Mouse (Mus musculus): ENCODE measurements around the gene Sh3pxd2b. TPM values are rescaled to one million over a fixed set of nuclear protein-coding genes. Genes with fewer than 3 reads are reported as not detected.
A peak's percentile ranks its signal among the peaks of the same experiment; 100 is the strongest.

Sh3pxd2b gene
- total and polyA plus RNA-seq, 2 experiments from 2014 or later = 7.4 to 35.9 TPM

GRCm38 (mm10) chr11:32424600-32424999 is 77.0 kb downstream of the Sh3pxd2b start:
- H3K36me3 ChIP-seq (ENCODE audit: insufficient read depth) = peaks cover 49% of the 10 kb centered on the region
- no peak overlapping the region for H3K4me3 ChIP-seq (ENCODE audit: low read depth, low read length)
- H3K9ac ChIP-seq = no peak overlapping the region
- ATAC-seq = no peak
- no peaks in the 10 kb centered on the region for H3K27me3 ChIP-seq (ENCODE audit: insufficient read depth, low read length)
- H3K4me1 ChIP-seq (ENCODE audit: insufficient read depth) = no peaks in the 10 kb centered on the region
- H3K4me2 ChIP-seq (ENCODE audit: low read depth) = no peak overlapping the region
- DNase-seq = no peak
- H3K9me3 ChIP-seq (ENCODE audit: low read length) = no peaks in the 10 kb centered on the region
- 82% methylated on average over 4 of the region's 4 CpGs for WGBS
- no peak overlapping the region for H3K27ac ChIP-seq (ENCODE audit: low read depth, low read length)
- no peak for TF ChIP-seq CTCF (IDR thresholded peaks at IDR 0.05; ENCODE audit: low read depth)

GRCm38 (mm10) chr11:32425043-32425658 is 77.5 kb downstream of the Sh3pxd2b start:
- no peak overlapping the region for H3K4me2 ChIP-seq (ENCODE audit: low read depth)
- no peak overlapping the region for H3K4me3 ChIP-seq (ENCODE audit: low read depth, low read length)
- DNase-seq (no peak), ATAC-seq (no peak)
- H3K27ac ChIP-seq (ENCODE audit: low read depth, low read length) = no peak overlapping the region
- no peaks in the 10 kb centered on the region for H3K9me3 ChIP-seq (ENCODE audit: low read length)
- no peak for TF ChIP-seq CTCF (IDR thresholded peaks at IDR 0.05; ENCODE audit: low read depth)
- no peaks in the 10 kb centered on the region for H3K4me1 ChIP-seq (ENCODE audit: insufficient read depth)
- H3K27me3 ChIP-seq (ENCODE audit: insufficient read depth, low read length) = no peaks in the 10 kb centered on the region
- H3K36me3 ChIP-seq (ENCODE audit: insufficient read depth) = peaks cover 43% of the 10 kb centered on the region
- WGBS = 79% methylated on average over 10 of the region's 10 CpGs
- H3K9ac ChIP-seq = no peak overlapping the region

GRCm38 (mm10) chr11:32427537-32427936 is 79.9 kb downstream of the Sh3pxd2b start:
- no peak overlapping the region for H3K9ac ChIP-seq
- WGBS = 90% methylated on average over 7 of the region's 7 CpGs
- no peak overlapping the region for H3K4me2 ChIP-seq (ENCODE audit: low read depth)
- TF ChIP-seq CTCF (IDR thresholded peaks at IDR 0.05; ENCODE audit: low read depth) = no peak
- H3K9me3 ChIP-seq (ENCODE audit: low read length) = no peaks in the 10 kb centered on the region
- H3K36me3 ChIP-seq (ENCODE audit: insufficient read depth) = peaks cover 21% of the 10 kb centered on the region
- no peaks in the 10 kb centered on the region for H3K27me3 ChIP-seq (ENCODE audit: insufficient read depth, low read length)
- H3K4me1 ChIP-seq (ENCODE audit: insufficient read depth) = no peaks in the 10 kb centered on the region
- no peak for DNase-seq
- H3K4me3 ChIP-seq (ENCODE audit: low read depth, low read length) = no peak overlapping the region
- ATAC-seq = no peak
- no peak overlapping the region for H3K27ac ChIP-seq (ENCODE audit: low read depth, low read length)

DNA sequence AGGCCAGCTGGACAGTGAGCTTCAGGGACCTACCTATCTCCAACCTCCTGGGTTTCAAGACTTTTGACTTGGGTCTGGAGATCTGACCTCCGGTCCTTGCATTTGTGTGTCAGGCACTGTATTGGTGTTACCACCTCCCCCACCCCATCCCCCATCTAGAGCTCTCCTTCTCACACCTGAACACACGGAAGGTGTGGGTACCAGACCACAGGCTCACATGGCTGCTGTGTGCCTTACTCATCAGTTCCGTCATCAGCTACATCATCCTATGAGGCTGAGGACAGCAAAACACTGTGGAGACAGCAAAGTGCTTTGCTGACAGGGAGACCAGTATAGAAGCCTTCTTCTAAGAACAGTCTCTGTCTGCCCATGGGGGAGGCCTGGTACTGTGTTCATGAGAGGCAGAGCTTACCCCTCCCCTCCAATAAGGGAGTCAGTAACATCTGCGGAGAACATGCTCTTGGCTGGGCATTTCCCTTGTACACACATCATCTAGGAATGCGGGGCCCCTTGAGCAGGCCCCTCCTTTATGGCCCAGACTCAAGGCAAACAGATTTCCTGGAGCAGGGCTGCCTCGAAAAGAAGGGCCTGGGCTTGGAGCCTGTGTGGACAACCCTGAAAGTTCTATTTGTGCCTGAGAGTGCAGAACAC is 87.9 kb downstream of the Sh3pxd2b start:
- WGBS = 71% methylated on average over 6 of the region's 6 CpGs

GRCm38 (mm10) chr11:32442576-32442975 is 95.0 kb downstream of the Sh3pxd2b start:
- H3K9me3 ChIP-seq (ENCODE audit: low read length) = no peaks in the 10 kb centered on the region
- no peak overlapping the region for H3K27ac ChIP-seq (ENCODE audit: low read depth, low read length)
- no peak overlapping the region for H3K4me2 ChIP-seq (ENCODE audit: low read depth)
- no peaks in the 10 kb centered on the region for H3K4me1 ChIP-seq (ENCODE audit: insufficient read depth)
- ATAC-seq (no peak), DNase-seq (no peak)
- TF ChIP-seq CTCF (IDR thresholded peaks at IDR 0.05; ENCODE audit: low read depth) = no peak
- no peaks in the 10 kb centered on the region for H3K27me3 ChIP-seq (ENCODE audit: insufficient read depth, low read length)
- H3K36me3 ChIP-seq (ENCODE audit: insufficient read depth) = no peaks in the 10 kb centered on the region
- no peak overlapping the region for H3K9ac ChIP-seq
- 73% methylated on average over 3 of the region's 3 CpGs for WGBS
- H3K4me3 ChIP-seq (ENCODE audit: low read depth, low read length) = no peak overlapping the region

More for the DNA sequence above, 87.9 kb downstream of the Sh3pxd2b start:
- ATAC-seq (peak; percentile 10; the same call in 1 of the 2 replicates), DNase-seq (no peak)
- TF ChIP-seq CTCF (IDR thresholded peaks at IDR 0.05; ENCODE audit: low read depth) = no peak
- no peaks in the 10 kb centered on the region for H3K36me3 ChIP-seq (ENCODE audit: insufficient read depth)
- H3K27ac ChIP-seq (ENCODE audit: low read depth, low read length) = no peak overlapping the region
- no peak overlapping the region for H3K9ac ChIP-seq
- H3K4me2 ChIP-seq (ENCODE audit: low read depth) = no peak overlapping the region
- H3K4me3 ChIP-seq (ENCODE audit: low read depth, low read length) = no peak overlapping the region
- H3K27me3 ChIP-seq (ENCODE audit: insufficient read depth, low read length) = no peaks in the 10 kb centered on the region
- H3K9me3 ChIP-seq (ENCODE audit: low read length) = no peaks in the 10 kb centered on the region
- no peaks in the 10 kb centered on the region for H3K4me1 ChIP-seq (ENCODE audit: insufficient read depth)

DNA sequence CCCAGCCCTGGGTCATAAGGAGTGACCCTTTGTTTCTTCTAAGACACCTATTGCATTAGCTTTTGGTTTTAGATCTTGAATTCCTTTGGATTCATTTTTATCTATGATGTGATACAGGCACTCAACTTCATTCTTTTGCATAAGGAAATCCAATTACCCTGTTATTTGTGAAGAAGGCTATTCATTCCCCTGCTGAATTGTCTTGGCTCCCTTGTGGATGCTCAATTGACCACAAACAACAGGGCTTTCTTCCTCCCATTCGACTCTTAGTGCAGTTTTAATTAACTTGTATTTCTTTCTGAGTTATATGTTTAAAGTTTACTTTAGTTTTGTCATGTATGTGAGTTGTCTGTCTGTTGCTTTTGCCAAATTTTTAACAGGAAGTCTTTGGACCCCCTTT is 96.6 kb downstream of the Sh3pxd2b start:
- no peaks in the 10 kb centered on the region for H3K9me3 ChIP-seq (ENCODE audit: low read length)
- no peak overlapping the region for H3K4me2 ChIP-seq (ENCODE audit: low read depth)
- H3K4me1 ChIP-seq (ENCODE audit: insufficient read depth) = no peaks in the 10 kb centered on the region
- no peak overlapping the region for H3K4me3 ChIP-seq (ENCODE audit: low read depth, low read length)
- ATAC-seq = no peak
- H3K27me3 ChIP-seq (ENCODE audit: insufficient read depth, low read length) = no peaks in the 10 kb centered on the region
- H3K9ac ChIP-seq = no peak overlapping the region
- DNase-seq = no peak
- WGBS = 0% methylated on average over 1 of the region's 1 CpGs
- no peak for TF ChIP-seq CTCF (IDR thresholded peaks at IDR 0.05; ENCODE audit: low read depth)
- no peak overlapping the region for H3K27ac ChIP-seq (ENCODE audit: low read depth, low read length)
- no peaks in the 10 kb centered on the region for H3K36me3 ChIP-seq (ENCODE audit: insufficient read depth)

DNA sequence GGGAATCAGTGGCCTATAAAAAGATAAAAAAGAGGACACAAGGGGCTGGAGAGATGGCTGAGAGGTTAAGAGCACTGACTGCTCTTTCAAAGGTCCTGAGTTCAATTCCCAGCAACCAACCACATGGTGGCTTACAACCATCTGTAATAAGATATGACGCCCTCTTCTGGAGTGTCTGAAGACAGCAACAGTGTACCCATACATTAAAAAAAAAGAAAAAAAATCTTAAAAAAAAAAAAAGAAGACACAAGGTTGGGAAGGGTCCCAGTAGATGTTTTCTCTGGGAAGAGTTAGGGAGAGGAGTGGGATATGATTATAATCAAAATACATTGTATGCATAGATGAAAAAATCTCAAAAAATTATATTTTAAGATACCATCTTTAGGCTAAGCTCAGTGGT is 97.5 kb downstream of the Sh3pxd2b start:
- Histone ChIP-seq H3K9ac (no peak overlapping the region), H3K27me3 (ENCODE audit: insufficient read depth, low read length) (no peaks in the 10 kb centered on the region), H3K4me2 (ENCODE audit: low read depth) (no peak overlapping the region), H3K27ac (ENCODE audit: low read depth, low read length) (no peak overlapping the region), H3K4me1 (ENCODE audit: insufficient read depth) (no peaks in the 10 kb centered on the region), H3K4me3 (ENCODE audit: low read depth, low read length) (no peak overlapping the region), H3K9me3 (ENCODE audit: low read length) (no peaks in the 10 kb centered on the region), H3K36me3 (ENCODE audit: insufficient read depth) (no peaks in the 10 kb centered on the region)
- DNase-seq = no peak
- 75% methylated on average over 1 of the region's 1 CpGs for WGBS
- no peak for TF ChIP-seq CTCF (IDR thresholded peaks at IDR 0.05; ENCODE audit: low read depth)
- ATAC-seq = no peak
